Mouse (Mus musculus): ENCODE results near the gene Nradd.

Nradd gene

GRCm38 (mm10) chr9:110611471-110611870 lies 12.8 kb downstream of the Nradd start:
- DNase-seq (ENCODE audit: low read depth, low spot score), result no peak

DNA sequence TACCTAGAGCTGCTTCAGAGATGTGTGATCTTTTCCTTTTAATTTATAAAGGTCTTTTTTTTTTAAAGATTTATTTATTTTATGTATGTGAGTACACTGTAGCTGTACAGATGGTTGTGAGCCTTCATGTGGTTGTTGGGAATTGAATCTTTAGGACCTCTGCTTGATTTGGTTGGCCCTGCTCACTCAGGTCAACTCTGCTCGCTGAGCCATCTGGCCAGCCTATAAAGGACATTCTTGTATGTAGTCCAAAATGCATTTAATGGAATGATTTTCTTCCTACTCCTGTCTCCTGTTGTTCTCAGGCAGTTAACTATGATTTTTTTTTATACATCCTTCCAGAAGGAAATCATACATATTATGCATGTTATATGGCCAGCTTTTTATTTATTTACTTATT lies 40.7 kb downstream of the Nradd start:
- DNase-seq (ENCODE audit: low read depth, low spot score), result no peak

- no peak for DNase-seq (ENCODE audit: low read depth, low spot score)
Observed at GRCm38 (mm10) chr9:110582161-110582560, 42.1 kb downstream of the Nradd start.

All from c-Kit-negative CD71-positive TER-119-positive erythroid progenitor cells, embryonic 14.5 days (primary cell).